Mouse (Mus musculus): ENCODE results near the gene Ap1g1. TPM values are rescaled to one million over a fixed set of nuclear protein-coding genes. Genes with fewer than 3 reads are reported as not detected.

Gene Ap1g1
- polyA plus RNA-seq, 1 experiment from 2014 or later = 46.6 TPM

DNA sequence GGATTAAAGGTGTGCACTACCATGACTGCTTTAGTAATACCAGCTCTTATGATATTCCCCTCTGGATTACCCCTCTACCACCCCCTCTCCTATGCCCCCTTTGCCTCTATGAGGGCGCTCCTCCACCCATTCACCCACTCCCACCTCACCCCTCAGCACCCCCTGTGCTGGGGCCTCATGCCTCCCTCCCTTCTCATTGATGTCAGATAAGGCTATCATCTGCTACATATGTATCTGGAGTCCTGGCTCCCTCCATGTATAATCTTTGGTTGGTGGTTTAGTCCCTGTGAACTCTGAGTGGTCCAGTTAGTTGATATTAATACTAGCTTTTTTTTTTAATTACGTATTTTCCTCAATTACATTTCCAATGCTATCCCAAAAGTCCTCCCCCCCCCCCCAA is 61.5 kb downstream of the Ap1g1 start:
- no peaks in the 10 kb centered on the region for H3K4me1 ChIP-seq (replicated peaks; ENCODE audit: control insufficient read depth, insufficient read depth, low read length)
- no peaks in the 10 kb centered on the region for H3K27me3 ChIP-seq (ENCODE audit: control insufficient read depth, insufficient read depth, low read depth, low read length)
- no peak overlapping the region for H3K27ac ChIP-seq (ENCODE audit: low read length)
- H3K4me2 ChIP-seq (ENCODE audit: low read depth, low read length) = no peak overlapping the region
- H3K36me3 ChIP-seq (ENCODE audit: control insufficient read depth, insufficient read depth, low read length) = peaks cover 19% of the 10 kb centered on the region
- no peaks in the 10 kb centered on the region for H3K9me3 ChIP-seq (ENCODE audit: control insufficient read depth, low read length)
- H3K9ac ChIP-seq (ENCODE audit: low read length) = no peak overlapping the region
- WGBS = 87% methylated on average over 2 of the region's 2 CpGs
- H3K4me3 ChIP-seq (ENCODE audit: low read length) = no peak overlapping the region
- no peak for ATAC-seq (ENCODE audit: low read depth)

DNA sequence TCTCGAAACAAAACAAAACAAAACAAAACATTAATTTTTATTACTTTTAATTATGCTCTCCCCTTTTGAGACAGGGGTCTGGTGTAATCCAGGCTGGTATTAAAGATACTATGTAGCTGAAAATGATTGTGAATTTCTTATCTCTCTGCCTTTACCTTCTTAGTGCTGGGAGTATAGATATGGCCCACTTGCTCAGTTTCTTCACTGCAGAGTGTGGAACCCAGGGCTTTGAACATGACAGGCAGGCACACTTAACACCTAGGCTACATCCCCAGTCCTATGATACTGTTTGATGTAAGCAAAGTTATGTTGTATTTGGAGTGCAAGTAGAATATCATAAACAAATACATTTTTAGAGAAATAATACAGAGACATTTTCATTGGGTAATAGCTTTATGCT is 64.1 kb downstream of the Ap1g1 start:
- H3K27ac ChIP-seq (ENCODE audit: low read length) = no peak overlapping the region
- no peaks in the 10 kb centered on the region for H3K9me3 ChIP-seq (ENCODE audit: control insufficient read depth, low read length)
- no peak for ATAC-seq (ENCODE audit: low read depth)
- H3K27me3 ChIP-seq (ENCODE audit: control insufficient read depth, insufficient read depth, low read depth, low read length) = no peaks in the 10 kb centered on the region
- no peak overlapping the region for H3K4me3 ChIP-seq (ENCODE audit: low read length)
- no peak overlapping the region for H3K9ac ChIP-seq (ENCODE audit: low read length)
- H3K4me2 ChIP-seq (ENCODE audit: low read depth, low read length) = no peak overlapping the region
- peaks cover 23% of the 10 kb centered on the region for H3K36me3 ChIP-seq (ENCODE audit: control insufficient read depth, insufficient read depth, low read length)
- WGBS = 81% methylated on average over 1 of the region's 1 CpGs
- no peaks in the 10 kb centered on the region for H3K4me1 ChIP-seq (replicated peaks; ENCODE audit: control insufficient read depth, insufficient read depth, low read length)

DNA sequence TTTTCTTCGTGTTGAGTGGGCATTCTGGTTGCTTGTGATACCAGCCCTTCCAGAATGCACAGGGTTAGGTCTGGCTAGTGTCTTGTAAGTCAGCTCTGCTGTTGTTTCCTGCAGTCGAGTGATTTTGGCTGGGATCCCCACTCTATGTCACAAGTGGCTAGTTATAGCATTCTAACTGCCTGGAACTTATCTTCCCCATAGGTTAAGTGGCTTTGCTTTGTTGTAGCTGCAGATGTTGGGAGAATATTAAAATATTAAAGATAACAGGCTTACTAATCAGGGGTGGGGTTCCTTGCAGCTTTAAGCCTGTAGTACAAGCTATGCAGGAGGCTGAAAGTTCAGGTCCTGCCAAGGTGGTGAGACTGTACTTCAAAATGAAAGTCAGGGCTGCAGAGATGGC is 69.5 kb downstream of the Ap1g1 start:
- Histone ChIP-seq H3K27me3 (ENCODE audit: control insufficient read depth, insufficient read depth, low read depth, low read length) (no peaks in the 10 kb centered on the region), H3K4me1 (replicated peaks; ENCODE audit: control insufficient read depth, insufficient read depth, low read length) (no peaks in the 10 kb centered on the region), H3K4me2 (ENCODE audit: low read depth, low read length) (no peak overlapping the region), H3K27ac (ENCODE audit: low read length) (no peak overlapping the region), H3K36me3 (ENCODE audit: control insufficient read depth, insufficient read depth, low read length) (peaks cover 36% of the 10 kb centered on the region), H3K9ac (ENCODE audit: low read length) (no peak overlapping the region), H3K4me3 (ENCODE audit: low read length) (no peak overlapping the region), H3K9me3 (ENCODE audit: control insufficient read depth, low read length) (no peaks in the 10 kb centered on the region)
- WGBS = 71% methylated on average over 2 of the region's 2 CpGs
- no peak for ATAC-seq (ENCODE audit: low read depth)

GRCm38 (mm10) chr8:109848981-109849380 is 70.6 kb downstream of the Ap1g1 start:
- WGBS = 82% methylated on average over 3 of the region's 3 CpGs
- Histone ChIP-seq H3K9ac (ENCODE audit: low read length) (no peak overlapping the region), H3K4me3 (ENCODE audit: low read length) (no peak overlapping the region), H3K27me3 (ENCODE audit: control insufficient read depth, insufficient read depth, low read depth, low read length) (no peaks in the 10 kb centered on the region), H3K9me3 (ENCODE audit: control insufficient read depth, low read length) (no peaks in the 10 kb centered on the region), H3K36me3 (ENCODE audit: control insufficient read depth, insufficient read depth, low read length) (peaks cover 31% of the 10 kb centered on the region), H3K4me1 (replicated peaks; ENCODE audit: control insufficient read depth, insufficient read depth, low read length) (no peaks in the 10 kb centered on the region), H3K27ac (ENCODE audit: low read length) (no peak overlapping the region), H3K4me2 (ENCODE audit: low read depth, low read length) (no peak overlapping the region)
- no peak for ATAC-seq (ENCODE audit: low read depth)

- Histone ChIP-seq H3K4me1 (replicated peaks; ENCODE audit: control insufficient read depth, insufficient read depth, low read length) (no peaks in the 10 kb centered on the region), H3K4me2 (ENCODE audit: low read depth, low read length) (no peak overlapping the region), H3K9ac (ENCODE audit: low read length) (no peak overlapping the region), H3K36me3 (ENCODE audit: control insufficient read depth, insufficient read depth, low read length) (peaks cover 37% of the 10 kb centered on the region), H3K27ac (ENCODE audit: low read length) (no peak overlapping the region), H3K27me3 (ENCODE audit: control insufficient read depth, insufficient read depth, low read depth, low read length) (no peaks in the 10 kb centered on the region), H3K9me3 (ENCODE audit: control insufficient read depth, low read length) (no peaks in the 10 kb centered on the region), H3K4me3 (ENCODE audit: low read length) (no peak overlapping the region)
- WGBS = 35% methylated on average over 6 of the region's 6 CpGs
- 0 out of 2 replicates have a peak, but pooled peaks have one; percentile 34 for ATAC-seq (ENCODE audit: low read depth)
Observed at GRCm38 (mm10) chr8:109853423-109853822, 75.1 kb downstream of the Ap1g1 start.

DNA sequence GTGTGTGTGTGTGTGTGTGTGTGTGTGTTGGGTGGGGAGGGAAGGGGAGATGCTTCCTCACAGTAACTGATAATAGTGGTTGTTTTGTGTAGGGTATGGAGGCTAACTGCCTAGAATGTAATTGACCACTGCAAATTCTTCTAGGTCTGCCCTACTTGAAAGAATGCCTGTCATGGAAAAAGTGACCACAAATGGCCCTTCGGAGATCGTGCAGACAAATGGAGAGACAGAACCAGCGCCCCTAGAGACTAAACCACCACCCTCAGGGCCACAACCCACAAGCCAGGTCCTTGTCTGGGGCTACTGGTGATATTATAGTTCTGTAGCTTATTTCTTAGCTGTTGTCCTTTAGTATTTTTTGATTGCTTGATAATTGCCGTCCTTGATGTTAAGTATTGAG is 76.2 kb downstream of the Ap1g1 start:
- no peak for ATAC-seq (ENCODE audit: low read depth)
- no peak overlapping the region for H3K9ac ChIP-seq (ENCODE audit: low read length)
- H3K9me3 ChIP-seq (ENCODE audit: control insufficient read depth, low read length) = no peaks in the 10 kb centered on the region
- no peak overlapping the region for H3K27ac ChIP-seq (ENCODE audit: low read length)
- H3K27me3 ChIP-seq (ENCODE audit: control insufficient read depth, insufficient read depth, low read depth, low read length) = no peaks in the 10 kb centered on the region
- no peak overlapping the region for H3K4me2 ChIP-seq (ENCODE audit: low read depth, low read length)
- H3K4me3 ChIP-seq (ENCODE audit: low read length) = no peak overlapping the region
- no peaks in the 10 kb centered on the region for H3K4me1 ChIP-seq (replicated peaks; ENCODE audit: control insufficient read depth, insufficient read depth, low read length)
- H3K36me3 ChIP-seq (ENCODE audit: control insufficient read depth, insufficient read depth, low read length) = peaks cover 35% of the 10 kb centered on the region
- 94% methylated on average over 4 of the region's 4 CpGs for WGBS

DNA sequence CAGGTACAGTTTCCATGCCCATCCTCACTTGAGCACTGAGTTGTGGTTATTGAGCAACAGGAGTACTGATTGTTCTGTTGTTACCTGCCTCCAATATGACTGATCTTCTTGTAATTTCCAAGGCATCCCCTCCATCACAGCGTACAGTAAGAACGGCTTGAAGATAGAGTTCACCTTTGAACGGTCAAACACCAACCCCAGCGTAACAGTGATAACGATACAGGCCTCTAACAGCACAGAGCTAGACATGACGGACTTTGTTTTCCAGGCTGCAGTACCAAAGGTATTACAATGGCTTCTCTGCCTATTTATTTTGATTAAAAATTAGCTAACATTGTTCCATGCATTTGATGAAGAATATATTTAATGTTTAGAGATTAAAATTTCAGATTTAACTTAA is 77.1 kb downstream of the Ap1g1 start:
- Histone ChIP-seq H3K9ac (ENCODE audit: low read length) (no peak overlapping the region), H3K36me3 (ENCODE audit: control insufficient read depth, insufficient read depth, low read length) (peaks cover 37% of the 10 kb centered on the region), H3K4me1 (replicated peaks; ENCODE audit: control insufficient read depth, insufficient read depth, low read length) (no peaks in the 10 kb centered on the region), H3K4me3 (ENCODE audit: low read length) (no peak overlapping the region), H3K27ac (ENCODE audit: low read length) (no peak overlapping the region), H3K27me3 (ENCODE audit: control insufficient read depth, insufficient read depth, low read depth, low read length) (no peaks in the 10 kb centered on the region), H3K4me2 (ENCODE audit: low read depth, low read length) (no peak overlapping the region), H3K9me3 (ENCODE audit: control insufficient read depth, low read length) (no peaks in the 10 kb centered on the region)
- no peak for ATAC-seq (ENCODE audit: low read depth)
- 94% methylated on average over 6 of the region's 6 CpGs for WGBS

GRCm38 (mm10) chr8:109863398-109863797 is 85.0 kb downstream of the Ap1g1 start:
- Histone ChIP-seq H3K4me3 (ENCODE audit: low read length) (no peak overlapping the region), H3K36me3 (ENCODE audit: control insufficient read depth, insufficient read depth, low read length) (peaks cover 16% of the 10 kb centered on the region), H3K4me2 (ENCODE audit: low read depth, low read length) (no peak overlapping the region), H3K9me3 (ENCODE audit: control insufficient read depth, low read length) (no peaks in the 10 kb centered on the region), H3K9ac (ENCODE audit: low read length) (0 out of 2 replicates have a peak overlapping the region, but pooled peaks have one; percentile 24), H3K4me1 (replicated peaks; ENCODE audit: control insufficient read depth, insufficient read depth, low read length) (peaks cover 4% of the 10 kb centered on the region), H3K27me3 (ENCODE audit: control insufficient read depth, insufficient read depth, low read depth, low read length) (no peaks in the 10 kb centered on the region), H3K27ac (ENCODE audit: low read length) (peak overlapping the region; percentile 36; the same call in 1 of the 2 replicates)
- no peak for ATAC-seq (ENCODE audit: low read depth)
- WGBS = 58% methylated on average over 2 of the region's 2 CpGs

- H3K4me3 ChIP-seq (ENCODE audit: low read length) = no peak overlapping the region
- no peaks in the 10 kb centered on the region for H3K27me3 ChIP-seq (ENCODE audit: control insufficient read depth, insufficient read depth, low read depth, low read length)
- peaks cover 14% of the 10 kb centered on the region for H3K36me3 ChIP-seq (ENCODE audit: control insufficient read depth, insufficient read depth, low read length)
- no peak overlapping the region for H3K9ac ChIP-seq (ENCODE audit: low read length)
- H3K9me3 ChIP-seq (ENCODE audit: control insufficient read depth, low read length) = no peaks in the 10 kb centered on the region
- no peak overlapping the region for H3K4me2 ChIP-seq (ENCODE audit: low read depth, low read length)
- 51% methylated on average over 2 of the region's 2 CpGs for WGBS
- no peak for ATAC-seq (ENCODE audit: low read depth)
- no peak overlapping the region for H3K27ac ChIP-seq (ENCODE audit: low read length)
- peaks cover 7% of the 10 kb centered on the region for H3K4me1 ChIP-seq (replicated peaks; ENCODE audit: control insufficient read depth, insufficient read depth, low read length)
Observed at GRCm38 (mm10) chr8:109864798-109865197, 86.4 kb downstream of the Ap1g1 start.

- no peak for ATAC-seq (ENCODE audit: low read depth)
- WGBS = 80% methylated on average over 4 of the region's 4 CpGs
Observed at GRCm38 (mm10) chr8:109865536-109865935, 87.2 kb downstream of the Ap1g1 start.

More at GRCm38 (mm10) chr8:109865536-109865935, 87.2 kb downstream of the Ap1g1 start:
- Histone ChIP-seq H3K27me3 (ENCODE audit: control insufficient read depth, insufficient read depth, low read depth, low read length) (no peaks in the 10 kb centered on the region), H3K9me3 (ENCODE audit: control insufficient read depth, low read length) (no peaks in the 10 kb centered on the region), H3K36me3 (ENCODE audit: control insufficient read depth, insufficient read depth, low read length) (peaks cover 6% of the 10 kb centered on the region), H3K4me1 (replicated peaks; ENCODE audit: control insufficient read depth, insufficient read depth, low read length) (peaks cover 7% of the 10 kb centered on the region), H3K4me3 (ENCODE audit: low read length) (no peak overlapping the region), H3K27ac (ENCODE audit: low read length) (no peak overlapping the region), H3K4me2 (ENCODE audit: low read depth, low read length) (no peak overlapping the region), H3K9ac (ENCODE audit: low read length) (no peak overlapping the region)
